Mouse (Mus musculus) MN1 (cell line): Measurements from ENCODE around the gene Slc43a3.
"Not testable (repeated sequence)": the region's sequence is repeated elsewhere in the genome, so short reads cannot be mapped to it uniquely, and the experiment has no call there.

Source experiments
- DNase-seq: peaks from one replicate; pipeline ENCODE4 v3.0.0-alpha.2; 2016; ENCODE audit warnings: low spot score

Slc43a3 gene

GRCm38 (mm10) chr2:84936474-84937429 is at the start of gene Slc43a3:
Slc43a3 (plus strand) TSS chr2:84936579.
- no peak for DNase-seq

GRCm38 (mm10) chr2:84886821-84887281 is 49.5 kb upstream of the Slc43a3 start:
- no peak for DNase-seq

- no peak for DNase-seq
Measured at GRCm38 (mm10) chr2:84887411-84888271, 48.7 kb upstream of the Slc43a3 start.

DNA sequence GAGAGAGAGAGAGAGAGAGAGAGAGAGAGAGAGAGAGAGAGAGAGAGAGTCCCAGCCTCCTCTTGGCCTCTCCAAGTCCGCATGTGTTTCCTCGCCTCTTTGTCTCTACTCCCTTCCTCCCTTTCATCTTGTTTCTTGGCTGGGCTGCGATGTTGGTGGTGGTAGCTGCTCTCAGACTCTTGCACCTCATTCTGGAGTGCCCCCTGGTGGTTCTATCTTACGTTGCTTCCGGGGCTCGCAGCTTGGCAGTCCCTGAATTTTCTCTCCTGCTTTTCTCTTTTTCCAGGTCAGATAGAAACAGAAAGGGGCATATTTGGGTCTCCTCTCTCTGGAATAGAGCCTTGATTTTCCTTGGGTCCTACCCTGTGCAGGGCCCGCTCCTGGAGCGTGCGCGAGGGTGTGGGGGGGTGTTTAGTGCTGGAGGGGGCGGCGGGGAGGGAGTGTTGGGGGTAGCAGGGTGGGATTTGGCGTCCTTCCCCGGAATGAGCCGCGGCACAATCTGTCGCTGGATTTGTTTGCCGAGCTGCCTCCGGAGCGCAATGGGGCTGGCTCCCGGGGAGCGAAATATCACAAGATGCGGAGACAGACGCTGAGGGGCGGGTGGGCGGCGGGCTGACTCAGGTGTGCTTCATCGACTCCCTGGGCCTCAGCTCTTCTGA is 47.6 kb upstream of the Slc43a3 start:
- peak; percentile 45 for DNase-seq

GRCm38 (mm10) chr2:84889316-84890044 is 46.9 kb upstream of the Slc43a3 start:
- DNase-seq: no peak

- DNase-seq: peak; percentile 77
Measured at GRCm38 (mm10) chr2:84890045-84890340, 46.4 kb upstream of the Slc43a3 start.

GRCm38 (mm10) chr2:84893359-84893758 is 43.0 kb upstream of the Slc43a3 start:
- DNase-seq: no peak

DNA sequence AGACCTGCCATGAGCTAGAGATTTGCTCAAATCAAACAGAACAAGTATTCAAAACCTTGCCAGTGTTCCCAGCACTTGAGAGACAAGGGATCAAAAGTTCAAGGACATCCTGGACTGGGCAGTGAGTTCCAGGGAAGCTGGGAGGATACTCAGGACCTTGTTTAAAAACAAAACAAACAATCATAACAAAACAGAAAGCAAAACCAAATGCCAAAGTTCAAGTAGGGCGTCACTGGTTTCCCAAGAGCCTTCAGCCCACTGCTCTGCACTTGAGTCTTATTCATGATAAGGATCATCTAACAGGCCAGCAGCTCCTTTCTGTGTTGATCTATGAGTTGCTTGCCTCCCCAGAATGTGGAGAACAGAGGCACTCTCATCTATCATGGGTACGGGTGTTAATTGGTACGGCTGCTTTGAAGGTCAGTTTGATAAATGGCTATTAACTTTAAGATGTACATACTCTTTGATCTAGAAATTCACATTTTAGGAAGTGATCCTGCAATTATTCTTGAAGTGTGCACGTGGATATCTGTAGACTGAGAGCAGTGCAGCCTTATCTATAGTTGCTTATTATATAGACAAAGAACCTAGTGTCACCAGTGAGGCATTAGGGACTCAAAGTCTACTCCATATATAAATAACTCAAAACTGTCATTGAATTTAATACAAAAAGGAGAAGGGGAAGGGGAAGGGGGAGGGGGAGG is 40.7 kb upstream of the Slc43a3 start:
- DNase-seq: no peak

DNA sequence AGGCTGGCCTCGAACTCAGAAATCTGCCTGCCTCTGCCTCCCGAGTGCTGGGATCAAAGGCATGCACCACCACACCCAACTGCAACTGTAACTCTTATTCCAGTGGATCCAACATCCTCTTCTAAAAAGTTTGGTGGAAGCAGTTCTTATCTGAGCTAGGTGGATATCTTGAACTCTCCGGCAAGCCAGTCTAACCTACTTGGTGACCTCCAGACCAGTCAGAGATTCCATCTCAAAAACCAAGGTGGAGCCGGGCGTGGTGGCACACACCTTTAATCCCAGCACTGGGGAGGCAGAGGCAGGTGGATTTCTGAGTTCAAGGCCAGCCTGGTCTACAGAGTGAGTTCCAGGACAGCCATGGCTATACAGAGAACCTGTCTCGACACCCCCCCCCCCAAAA is 39.7 kb upstream of the Slc43a3 start:
- DNase-seq: not testable (repeated sequence)

DNA sequence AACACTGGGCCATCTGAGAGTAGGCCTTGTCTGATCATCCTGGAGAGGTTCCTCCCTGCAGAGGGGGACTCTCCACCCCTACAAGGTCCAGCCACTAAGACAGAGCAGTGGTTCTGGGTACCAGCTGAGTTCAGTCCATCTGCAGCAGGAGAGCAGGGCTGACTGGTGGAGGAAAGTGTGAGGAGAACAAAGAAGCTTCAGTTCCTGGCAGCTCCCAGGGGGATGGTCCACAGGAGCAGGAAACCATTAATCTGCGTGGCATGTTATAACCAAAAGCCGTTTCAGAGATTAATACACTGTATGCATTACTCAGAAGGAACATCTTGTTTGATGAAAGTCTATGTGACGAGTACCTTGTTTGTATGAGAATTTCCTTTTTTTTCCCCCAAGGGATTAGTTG is 23.7 kb upstream of the Slc43a3 start:
- DNase-seq: no peak

DNA sequence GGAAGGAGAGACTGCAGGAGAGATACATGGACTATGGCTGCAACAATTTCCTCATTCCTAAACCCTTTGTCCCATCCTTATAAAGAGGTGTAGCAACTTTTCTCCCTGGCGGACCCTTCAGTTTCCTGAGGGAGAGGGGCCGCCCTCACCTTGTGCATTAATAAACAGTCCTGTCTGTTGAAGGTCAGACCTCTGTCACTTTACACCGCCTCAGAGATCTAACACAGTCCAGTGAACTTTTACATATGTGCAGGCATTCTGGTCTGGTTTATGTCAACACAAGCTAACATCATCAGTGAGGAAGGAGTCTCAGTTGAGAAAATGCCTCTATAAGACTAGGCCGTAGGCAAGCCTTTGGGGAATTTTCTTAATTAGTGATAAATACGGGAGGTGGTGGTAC is 22.5 kb upstream of the Slc43a3 start:
- no peak for DNase-seq

GRCm38 (mm10) chr2:84915330-84915729 is 21.0 kb upstream of the Slc43a3 start:
- no peak for DNase-seq

- DNase-seq: no peak
Measured at GRCm38 (mm10) chr2:84916548-84917320, 19.6 kb upstream of the Slc43a3 start.

GRCm38 (mm10) chr2:84918188-84918587 is 18.2 kb upstream of the Slc43a3 start:
- DNase-seq: no peak

GRCm38 (mm10) chr2:84919601-84920108 is 16.7 kb upstream of the Slc43a3 start:
- no peak for DNase-seq

- DNase-seq: no peak
Measured at GRCm38 (mm10) chr2:84930186-84930585, 6.2 kb upstream of the Slc43a3 start.

GRCm38 (mm10) chr2:84933992-84934648 is 2.3 kb upstream of the Slc43a3 start:
- DNase-seq: no peak

DNA sequence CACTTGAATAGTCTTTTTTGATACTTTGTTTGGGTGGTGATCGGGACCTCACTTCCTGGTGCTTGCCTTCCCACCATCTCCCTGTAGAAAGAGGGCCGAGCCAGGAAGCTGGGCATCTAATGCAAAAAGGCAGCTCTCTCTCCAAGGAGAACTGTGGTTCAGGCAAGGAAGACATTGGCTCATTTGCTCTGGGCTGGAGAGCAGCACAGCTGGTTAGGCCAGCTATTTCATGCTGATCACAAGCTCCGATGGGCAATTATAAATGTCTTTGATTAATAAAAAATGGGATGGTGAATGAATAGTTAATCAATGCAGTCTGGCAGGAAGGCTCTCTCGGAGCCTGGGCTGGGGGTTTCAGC is 1.8 kb upstream of the Slc43a3 start:
- DNase-seq: no peak

GRCm38 (mm10) chr2:84935065-84935464 is 1.3 kb upstream of the Slc43a3 start:
- DNase-seq: no peak
